Mouse (Mus musculus) A20 (cell line): ENCODE data around the gene Wipf1.

Experiments
- DNase-seq: peaks from one replicate; pipeline ENCODE4 v3.0.0-alpha.2; 2011; ENCODE audit warnings: low read depth, low spot score

Gene Wipf1

GRCm38 (mm10) chr2:73540450-73541162 is 11.1 kb upstream of the Wipf1 start:
- peak; percentile 85 for DNase-seq

GRCm38 (mm10) chr2:73539697-73540096 is 10.2 kb upstream of the Wipf1 start:
- DNase-seq, result peak; percentile 51

- DNase-seq, result no peak
Measured at GRCm38 (mm10) chr2:73539141-73539540, 9.6 kb upstream of the Wipf1 start.

- DNase-seq, result no peak
Measured at GRCm38 (mm10) chr2:73538590-73538989, 9.1 kb upstream of the Wipf1 start.

GRCm38 (mm10) chr2:73536091-73536783 is 6.7 kb upstream of the Wipf1 start:
- no peak for DNase-seq

- no peak for DNase-seq
Measured at GRCm38 (mm10) chr2:73534720-73535119, 5.2 kb upstream of the Wipf1 start.

- no peak for DNase-seq
Measured at GRCm38 (mm10) chr2:73530487-73530886, 953 bp upstream of the Wipf1 start.

GRCm38 (mm10) chr2:73528516-73529355 is 798 bp downstream of the Wipf1 start:
- DNase-seq, result no peak

GRCm38 (mm10) chr2:73527956-73528355 is 1.6 kb downstream of the Wipf1 start:
- no peak for DNase-seq

- DNase-seq, result no peak
Measured at GRCm38 (mm10) chr2:73526691-73527090, 2.8 kb downstream of the Wipf1 start.

- no peak for DNase-seq
Measured at GRCm38 (mm10) chr2:73522891-73523290, 6.6 kb downstream of the Wipf1 start.

GRCm38 (mm10) chr2:73522336-73522735 is 7.2 kb downstream of the Wipf1 start:
- no peak for DNase-seq

- DNase-seq, result no peak
Measured at GRCm38 (mm10) chr2:73521737-73522136, 7.8 kb downstream of the Wipf1 start.

- DNase-seq, result no peak
Measured at GRCm38 (mm10) chr2:73518966-73519365, 10.6 kb downstream of the Wipf1 start.

- no peak for DNase-seq
Measured at GRCm38 (mm10) chr2:73518311-73518710, 11.2 kb downstream of the Wipf1 start.

GRCm38 (mm10) chr2:73514178-73514577 is 15.4 kb downstream of the Wipf1 start:
- DNase-seq, result no peak

- peak; percentile 19 for DNase-seq
Measured at GRCm38 (mm10) chr2:73513204-73513749, 16.3 kb downstream of the Wipf1 start.

GRCm38 (mm10) chr2:73512044-73512443 is 17.5 kb downstream of the Wipf1 start:
- DNase-seq, result peak; percentile 64

GRCm38 (mm10) chr2:73510731-73511360 is 18.7 kb downstream of the Wipf1 start:
- DNase-seq, result no peak

GRCm38 (mm10) chr2:73510025-73510288 is 19.6 kb downstream of the Wipf1 start:
- DNase-seq, result no peak

GRCm38 (mm10) chr2:73509248-73510024 is 20.1 kb downstream of the Wipf1 start:
- DNase-seq, result no peak
